ENCODE assay signal across 23 mouse cellular contexts in the genomic region with DNA sequence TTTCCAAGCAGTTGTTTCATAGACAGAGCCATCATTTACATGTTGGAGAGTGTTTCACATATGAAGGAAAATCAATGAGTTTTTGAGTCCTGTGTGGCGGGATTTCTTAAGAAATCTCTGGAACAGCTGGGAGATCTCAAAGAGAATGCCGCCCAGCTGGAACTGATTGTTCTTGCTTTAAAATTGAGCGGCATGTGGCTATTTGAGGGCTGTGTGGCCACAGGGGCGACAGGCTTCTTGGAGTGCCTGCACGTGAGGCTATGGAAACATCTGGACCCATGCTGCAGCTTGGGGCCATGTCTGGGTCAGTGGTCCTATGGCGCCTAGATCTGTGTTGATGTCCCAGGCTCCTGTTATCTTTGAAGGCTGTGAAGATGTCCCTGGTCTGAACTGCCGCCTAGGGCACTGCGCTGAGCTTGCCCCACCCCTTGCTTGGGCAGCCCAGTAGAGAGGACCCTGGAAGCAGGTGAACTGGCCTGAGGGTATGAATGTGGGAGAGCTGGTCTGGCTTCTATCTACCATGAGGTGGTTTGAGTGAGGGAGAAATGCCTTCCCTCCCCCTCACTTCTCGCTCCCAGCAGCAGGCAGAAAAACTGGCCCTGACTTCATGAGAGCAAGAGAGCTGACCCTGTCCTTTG. TPM values are rescaled to one million over a fixed set of nuclear protein-coding genes. Genes with fewer than 3 reads are reported as not detected.
DNase-seq lines count a peak whose midpoint lies in the region; ATAC-seq lines count a peak whose summit lies in the region.
"Had no signal": no experiment of that assay in that cellular context is flagged by ENCODE, and none has a peak within 500 bp of the region (broad histone marks: within the 10 kb centered on the region; RNA-seq: fewer than 3 reads in every experiment).

No protein-coding gene starts in this region.

- no peak overlapping the region for H3K27ac ChIP-seq in neural tube, embryonic 11.5 days (ENCODE audit: low read depth, low read length)
- no peak overlapping the region for H3K27ac ChIP-seq in forebrain, embryonic 13.5 days
- H3K27ac ChIP-seq: forebrain, embryonic 10.5 days; heart, embryonic 13.5 days; hindbrain, embryonic 10.5 days; liver, embryonic 12.5 days; stomach, embryonic 15.5 days had no signal

- no peak overlapping the region for H3K9ac ChIP-seq in neural tube, embryonic 11.5 days (ENCODE audit: low read length)
- H3K9ac ChIP-seq in forebrain, embryonic 13.5 days: no peak overlapping the region
- H3K9ac ChIP-seq: heart, embryonic 13.5 days; liver, embryonic 12.5 days; stomach, embryonic 15.5 days had no signal

- H3K4me3 ChIP-seq in neural tube, embryonic 11.5 days (ENCODE audit: low read depth, low read length): no peak overlapping the region
- H3K4me3 ChIP-seq in forebrain, embryonic 13.5 days: no peak overlapping the region
- H3K4me3 ChIP-seq: forebrain, embryonic 10.5 days; heart, embryonic 13.5 days; hindbrain, embryonic 10.5 days; liver, embryonic 12.5 days; megakaryocyte, embryonic 14.5 days; stomach, embryonic 15.5 days had no signal

- H3K27me3 ChIP-seq in neural tube, embryonic 11.5 days (ENCODE audit: control insufficient read depth, insufficient read depth, low read length): no peaks in the 10 kb centered on the region
- no peaks in the 10 kb centered on the region for H3K27me3 ChIP-seq in forebrain, embryonic 13.5 days
- H3K27me3 ChIP-seq: stomach, embryonic 15.5 days had no signal

- 68% methylated on average over 9 of the region's 9 CpGs for WGBS in neural tube, embryonic 11.5 days
- WGBS in forebrain, embryonic 13.5 days: 70% methylated on average over 9 of the region's 9 CpGs

- H3K4me1 ChIP-seq in neural tube, embryonic 11.5 days (ENCODE audit: control insufficient read depth, insufficient read depth, low read length): no peaks in the 10 kb centered on the region
- no peaks in the 10 kb centered on the region for H3K4me1 ChIP-seq in forebrain, embryonic 13.5 days
- H3K4me1 ChIP-seq: stomach, embryonic 15.5 days had no signal

- H3K36me3 ChIP-seq in neural tube, embryonic 11.5 days (ENCODE audit: control insufficient read depth, insufficient read depth, low read length): no peaks in the 10 kb centered on the region
- no peaks in the 10 kb centered on the region for H3K36me3 ChIP-seq in forebrain, embryonic 13.5 days (ENCODE audit: poor library complexity, severe bottlenecking)
- H3K36me3 ChIP-seq: forebrain, embryonic 10.5 days; heart, embryonic 13.5 days; hindbrain, embryonic 10.5 days; liver, embryonic 12.5 days; stomach, embryonic 15.5 days had no signal

- peak; percentile 36 for DNase-seq in embryo, embryonic 10 days (ENCODE audit: low spot score)
- no peak for DNase-seq in embryo, embryonic 9.5 days (ENCODE audit: extremely low spot score)
- peak; percentile 17 for DNase-seq in neural tube, embryonic 11.5 days (ENCODE audit: low spot score)
- no peak for DNase-seq in neural tube, embryonic 10.5 days (ENCODE audit: extremely low spot score, low spot score)
- peak; percentile 32 to 46 for DNase-seq in kidney, postnatal 4 days
- DNase-seq in ovary, postnatal 10 days (ENCODE audit: low spot score): no peak
- no peak for DNase-seq in thymus, adult 18-20 months
- DNase-seq: cerebellum, adult 8-10 months; gastrocnemius, postnatal 10 days; layer of hippocampus, postnatal 36 days; retina, postnatal 1 day had no signal

- no peak for ATAC-seq in neural tube, embryonic 11.5 days (ENCODE audit: insufficient read depth, low FRiP score, low TSS enrichment)
- no peak for ATAC-seq in forebrain, embryonic 13.5 days
- ATAC-seq: inflammation-experienced regulatory T-cells, adult 6 months; liver, embryonic 12.5 days had no signal

- H3K9me3 ChIP-seq in neural tube, embryonic 11.5 days (ENCODE audit: control insufficient read depth, low read length): no peaks in the 10 kb centered on the region
- no peaks in the 10 kb centered on the region for H3K9me3 ChIP-seq in forebrain, embryonic 13.5 days (replicated peaks)
- H3K9me3 ChIP-seq: forebrain, embryonic 10.5 days; heart, embryonic 13.5 days; hindbrain, embryonic 10.5 days; liver, embryonic 12.5 days; megakaryocyte, embryonic 14.5 days; stomach, embryonic 15.5 days had no signal

- no peak overlapping the region for H3K4me2 ChIP-seq in neural tube, embryonic 11.5 days (ENCODE audit: low read depth)
- no peak overlapping the region for H3K4me2 ChIP-seq in forebrain, embryonic 13.5 days
- H3K4me2 ChIP-seq: heart, embryonic 13.5 days; liver, embryonic 12.5 days; stomach, embryonic 15.5 days had no signal

RNA-seq across cellular contexts. Expression of a gene that starts 6.1 kb away (rescaled TPM):
- not detected in 2 replicates for polyA plus RNA-seq in neural tube, embryonic 11.5 days (2014; fragmentation: Nextera tagmentation; extraction: Ambion mirVana)
- polyA plus RNA-seq in forebrain, embryonic 13.5 days (2015; fragmentation: Nextera tagmentation; extraction: Ambion mirVana): not detected in 2 replicates
- polyA plus RNA-seq: brain, embryonic 14.5 days; hindbrain, embryonic 10.5 days; inflammation-experienced regulatory T-cells, adult 6 months; liver, embryonic 12.5 days; midbrain, postnatal 0 days; neural tube, embryonic 14.5 days; small intestine, adult 2 months had no signal

RNA-seq across cellular contexts. Expression of a gene that starts 32.1 kb away (rescaled TPM):
- polyA plus RNA-seq in neural tube, embryonic 11.5 days (2014; fragmentation: Nextera tagmentation; extraction: Ambion mirVana): 11.3 and 11.6 TPM in 2 replicates
- polyA plus RNA-seq in forebrain, embryonic 13.5 days (2015; fragmentation: Nextera tagmentation; extraction: Ambion mirVana): 5.8 and 8.0 TPM in 2 replicates

Comparison
In these comparisons a context has a peak if more than half of its experiments do, and no peak if none do; other contexts are left out.
1. DNase-seq: peak in embryo, embryonic 10 days (single experiment), neural tube, embryonic 11.5 days (single experiment) and kidney, postnatal 4 days (2 of 2); none in embryo, embryonic 9.5 days (single experiment), neural tube, embryonic 10.5 days (single experiment), ovary, postnatal 10 days (single experiment) and thymus, adult 18-20 months (0 of 2).